Mouse (Mus musculus) CD4-positive helper T cell, adult 2 months (primary cell): ENCODE measurements at regions not wholly inside any gene's neighbourhood (a gene's known extent, or its start where the extent isn't known, plus 50 kb on each side); places are given as distances from the start of the nearest gene placed in this dataset.
A peak's percentile ranks its signal among the peaks of the same experiment; 100 is the strongest.

Experiments used
- DNase-seq: peaks from one replicate; pipeline ENCODE4 v3.0.0-alpha.2; 2012; ENCODE audit warnings: low read depth, missing footprints, low spot score

GRCm38 (mm10) chr17:47178705-47179104 lies 168.3 kb upstream of the Ubr2 start:
- DNase-seq: no peak

- no peak for DNase-seq
These were observed 167.4 kb upstream of the Ubr2 start for GRCm38 (mm10) chr17:47177671-47178246.

GRCm38 (mm10) chr17:47176328-47176727 lies 166.0 kb upstream of the Ubr2 start:
- DNase-seq: no peak

GRCm38 (mm10) chr17:47174748-47175215 lies 164.4 kb upstream of the Ubr2 start:
- DNase-seq: no peak

- no peak for DNase-seq
These were observed 161.4 kb upstream of the Ubr2 start for GRCm38 (mm10) chr17:47171801-47172200.

- DNase-seq: peak; percentile 87
These were observed 160.7 kb upstream of the Ubr2 start for GRCm38 (mm10) chr17:47170978-47171593.

GRCm38 (mm10) chr17:47168105-47168504 lies 157.7 kb upstream of the Ubr2 start:
- no peak for DNase-seq

GRCm38 (mm10) chr17:47163677-47164340 lies 153.5 kb upstream of the Ubr2 start:
- peak; percentile 51 for DNase-seq

GRCm38 (mm10) chr17:47162459-47162858 lies 152.1 kb upstream of the Ubr2 start:
- DNase-seq: peak; percentile 32

- DNase-seq: peak; percentile 24
These were observed 145.9 kb upstream of the Ubr2 start for GRCm38 (mm10) chr17:47156237-47156636.

- DNase-seq: peak; percentile 35
These were observed 141.4 kb upstream of the Ubr2 start for GRCm38 (mm10) chr17:47151557-47152278.

- DNase-seq: no peak
These were observed 140.8 kb upstream of the Ubr2 start for GRCm38 (mm10) chr17:47151193-47151556.

- DNase-seq: no peak
These were observed 140.3 kb upstream of the Ubr2 start for GRCm38 (mm10) chr17:47150636-47151035.

GRCm38 (mm10) chr17:47149662-47150061 lies 139.3 kb upstream of the Ubr2 start:
- DNase-seq: no peak

- no peak for DNase-seq
These were observed 138.8 kb upstream of the Ubr2 start for GRCm38 (mm10) chr17:47149158-47149557.

- DNase-seq: peak; percentile 41
These were observed 136.3 kb upstream of the Ubr2 start for GRCm38 (mm10) chr17:47146640-47147039.

GRCm38 (mm10) chr17:47145590-47145989 lies 135.2 kb upstream of the Ubr2 start:
- DNase-seq: no peak

GRCm38 (mm10) chr17:47144996-47145395 lies 134.6 kb upstream of the Ubr2 start:
- no peak for DNase-seq

- DNase-seq: no peak
These were observed 134.1 kb upstream of the Ubr2 start for GRCm38 (mm10) chr17:47144460-47144859.

GRCm38 (mm10) chr17:47143898-47144297 lies 133.5 kb upstream of the Ubr2 start:
- DNase-seq: no peak

GRCm38 (mm10) chr17:47142885-47143284 lies 132.5 kb upstream of the Ubr2 start:
- no peak for DNase-seq

- DNase-seq: no peak
These were observed 131.9 kb upstream of the Ubr2 start for GRCm38 (mm10) chr17:47142276-47142675.
